Mouse (Mus musculus): Measurements from ENCODE around the gene Mpzl1. TPM values are rescaled to one million over a fixed set of nuclear protein-coding genes. Genes with fewer than 3 reads are reported as not detected.

Mpzl1 gene
- total and polyA plus RNA-seq, 2 experiments: 1.4 to 5.8 TPM

DNA sequence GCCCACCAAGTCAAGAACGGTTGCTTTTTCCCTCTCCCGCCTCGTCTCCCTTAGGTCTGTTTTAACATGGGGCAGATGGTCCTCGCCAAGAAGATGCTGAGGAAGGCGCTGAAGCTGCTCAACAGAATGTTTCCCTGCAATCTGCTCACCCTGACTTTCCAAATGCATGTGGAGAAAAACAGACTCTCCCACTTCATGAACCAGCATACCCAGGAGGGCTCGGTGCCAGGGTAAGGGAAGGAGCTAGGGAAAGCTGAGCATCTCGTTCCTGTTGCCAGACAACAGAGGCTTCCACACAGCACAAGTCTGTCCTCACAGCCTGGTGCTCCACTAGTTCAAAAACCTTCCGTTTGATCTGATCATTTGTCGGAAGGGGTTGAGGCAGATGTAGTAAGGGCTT, 75.3 kb downstream of the Mpzl1 start:
- H3K27ac ChIP-seq (replicated peaks; ENCODE audit: insufficient read depth, low read depth, low read length): no peak overlapping the region
- no peak overlapping the region for H3K4me3 ChIP-seq (ENCODE audit: insufficient read depth, low read depth, low read length)
- no peaks in the 10 kb centered on the region for H3K79me2 ChIP-seq (ENCODE audit: control insufficient read depth, insufficient read depth, low read length)
- whole genome bisulfite sequencing: 88% methylated on average over 9 of the region's 9 CpGs
- H3K27me3 ChIP-seq (ENCODE audit: control insufficient read depth, insufficient read depth, low read length): no peaks in the 10 kb centered on the region
- no peak overlapping the region for H3K9ac ChIP-seq (ENCODE audit: low read depth, low read length)
- H3K4me1 ChIP-seq (ENCODE audit: control insufficient read depth, insufficient read depth, low read length): no peaks in the 10 kb centered on the region
- H3K36me3 ChIP-seq (ENCODE audit: control insufficient read depth, insufficient read depth, low read length): no peaks in the 10 kb centered on the region
- TF ChIP-seq CTCF (IDR thresholded peaks at IDR 0.05; ENCODE audit: low read depth, low read length): no peak
- no peak for TF ChIP-seq POLR2A (IDR thresholded peaks at IDR 0.05; ENCODE audit: extremely low read depth, insufficient read depth, low read length)
- no peak for DNase-seq (ENCODE audit: extremely low read depth, low read depth, low spot score)

DNA sequence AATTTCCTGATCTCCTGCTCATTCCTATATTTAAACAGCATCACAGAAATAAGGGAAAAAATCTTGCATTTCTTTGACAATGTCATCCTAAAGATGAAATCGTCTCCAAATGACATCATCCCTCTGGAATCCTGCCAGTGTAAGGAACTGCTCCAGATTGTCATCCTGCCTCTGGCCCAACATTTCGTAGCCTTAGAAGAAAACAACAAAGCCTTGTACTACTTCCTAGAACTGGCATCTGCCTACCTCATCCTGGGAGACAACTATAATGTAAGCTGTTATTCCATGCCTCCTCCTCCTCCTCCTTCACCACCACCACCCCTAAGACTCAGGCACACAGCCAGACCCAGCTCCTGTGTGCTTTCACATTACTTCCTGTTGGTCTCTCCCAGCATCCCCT, 77.6 kb downstream of the Mpzl1 start:
- TF ChIP-seq POLR2A (IDR thresholded peaks at IDR 0.05; ENCODE audit: extremely low read depth, insufficient read depth, low read length) (no peak), CTCF (IDR thresholded peaks at IDR 0.05; ENCODE audit: low read depth, low read length) (no peak)
- H3K27ac ChIP-seq (replicated peaks; ENCODE audit: insufficient read depth, low read depth, low read length): no peak overlapping the region
- H3K79me2 ChIP-seq (ENCODE audit: control insufficient read depth, insufficient read depth, low read length): no peaks in the 10 kb centered on the region
- no peak overlapping the region for H3K9ac ChIP-seq (ENCODE audit: low read depth, low read length)
- H3K27me3 ChIP-seq (ENCODE audit: control insufficient read depth, insufficient read depth, low read length): no peaks in the 10 kb centered on the region
- H3K36me3 ChIP-seq (ENCODE audit: control insufficient read depth, insufficient read depth, low read length): no peaks in the 10 kb centered on the region
- H3K4me1 ChIP-seq (ENCODE audit: control insufficient read depth, insufficient read depth, low read length): no peaks in the 10 kb centered on the region
- no peak for DNase-seq (ENCODE audit: extremely low read depth, low read depth, low spot score)
- no peak overlapping the region for H3K4me3 ChIP-seq (ENCODE audit: insufficient read depth, low read depth, low read length)
- 54% methylated on average over 2 of the region's 2 CpGs for WGBS

Other genes with a start within 250 kb of the Mpzl1 start
- gene Dcaf6, start 174.1 kb downstream of the Mpzl1 start, total RNA-seq (2014; rRNA removed): 38.9 and 43.2 TPM in 2 replicates
- 16.5 and 20.5 TPM in 2 replicates for gene Dcaf6, start 174.1 kb downstream of the Mpzl1 start, polyA plus RNA-seq (2012; rRNA removed)
- gene Mpc2, start 173.9 kb downstream of the Mpzl1 start, total RNA-seq (2014; rRNA removed): 279 and 312 TPM in 2 replicates
- 227 and 264 TPM in 2 replicates for gene Mpc2, start 173.9 kb downstream of the Mpzl1 start, polyA plus RNA-seq (2012; rRNA removed)
- gene Adcy10, start 149.4 kb downstream of the Mpzl1 start, total RNA-seq (2014; rRNA removed): 0.13 and 0.18 TPM in 2 replicates
- not detected in 2 replicates for gene Adcy10, start 149.4 kb downstream of the Mpzl1 start, polyA plus RNA-seq (2012; rRNA removed)
- gene Rcsd1, start 75.2 kb upstream of the Mpzl1 start, total RNA-seq (2014; rRNA removed): 2.6 and 3.0 TPM in 2 replicates
- gene Rcsd1, start 75.2 kb upstream of the Mpzl1 start, polyA plus RNA-seq (2012; rRNA removed): 2.8 and 3.3 TPM in 2 replicates
- 414 and 570 TPM in 2 replicates for gene Creg1, start 129.2 kb upstream of the Mpzl1 start, total RNA-seq (2014; rRNA removed)
- 420 and 447 TPM in 2 replicates for gene Creg1, start 129.2 kb upstream of the Mpzl1 start, polyA plus RNA-seq (2012; rRNA removed)
- gene Cd247, start 154.1 kb upstream of the Mpzl1 start, total RNA-seq (2014; rRNA removed): 0.40 and 0.55 TPM in 2 replicates
- gene Cd247, start 154.1 kb upstream of the Mpzl1 start, polyA plus RNA-seq (2012; rRNA removed): 0.36 and 0.64 TPM in 2 replicates

Data from liver, adult 2 months (tissue).